Mouse (Mus musculus): ENCODE results near the gene Grip2.

Grip2 gene

GRCm38 (mm10) chr6:91795640-91796039, 31.4 kb downstream of the Grip2 start:
- no peak for DNase-seq

- DNase-seq = no peak
Measured at GRCm38 (mm10) chr6:91788311-91788798, 38.7 kb downstream of the Grip2 start.

- DNase-seq = no peak
Measured at GRCm38 (mm10) chr6:91785018-91785417, 42.0 kb downstream of the Grip2 start.

- DNase-seq = no peak
Measured at GRCm38 (mm10) chr6:91779206-91779605, 47.8 kb downstream of the Grip2 start.

GRCm38 (mm10) chr6:91776543-91776942, 50.5 kb downstream of the Grip2 start:
- DNase-seq = peak; percentile 36

- no peak for DNase-seq
Measured at GRCm38 (mm10) chr6:91773951-91774350, 53.1 kb downstream of the Grip2 start.

- DNase-seq = no peak
Measured at GRCm38 (mm10) chr6:91767550-91767949, 59.5 kb downstream of the Grip2 start.

GRCm38 (mm10) chr6:91762051-91762742, 64.9 kb downstream of the Grip2 start:
- no peak for DNase-seq

- DNase-seq = no peak
Measured at GRCm38 (mm10) chr6:91754845-91755244, 72.2 kb downstream of the Grip2 start.

- DNase-seq = no peak
Measured at GRCm38 (mm10) chr6:91754098-91754497, 73.0 kb downstream of the Grip2 start.

GRCm38 (mm10) chr6:91752884-91753283, 74.2 kb downstream of the Grip2 start:
- no peak for DNase-seq

- DNase-seq = no peak
Measured at GRCm38 (mm10) chr6:91750976-91751375, 76.1 kb downstream of the Grip2 start.

GRCm38 (mm10) chr6:91746776-91747175, 80.3 kb downstream of the Grip2 start:
- DNase-seq = no peak

- no peak for DNase-seq
Measured at GRCm38 (mm10) chr6:91745947-91746582, 81.0 kb downstream of the Grip2 start.

- DNase-seq = no peak
Measured at GRCm38 (mm10) chr6:91745246-91745645, 81.8 kb downstream of the Grip2 start.

- no peak for DNase-seq
Measured at GRCm38 (mm10) chr6:91743886-91744285, 83.2 kb downstream of the Grip2 start.

- DNase-seq = no peak
Measured at GRCm38 (mm10) chr6:91742995-91743394, 84.1 kb downstream of the Grip2 start.

- DNase-seq = no peak
Measured at GRCm38 (mm10) chr6:91742466-91742865, 84.6 kb downstream of the Grip2 start.

- DNase-seq = peak; percentile 56 to 64
Measured at GRCm38 (mm10) chr6:91741046-91741445, 86.0 kb downstream of the Grip2 start.

- no peak for DNase-seq
Measured at GRCm38 (mm10) chr6:91738058-91738457, 89.0 kb downstream of the Grip2 start.

- DNase-seq = no peak
Measured at GRCm38 (mm10) chr6:91737451-91737850, 89.6 kb downstream of the Grip2 start.

- DNase-seq = no peak
Measured at GRCm38 (mm10) chr6:91736471-91736870, 90.6 kb downstream of the Grip2 start.

- no peak for DNase-seq
Measured at GRCm38 (mm10) chr6:91732138-91732537, 94.9 kb downstream of the Grip2 start.

GRCm38 (mm10) chr6:91729677-91730127, 97.3 kb downstream of the Grip2 start:
- DNase-seq = no peak
